Mouse (Mus musculus) small intestine, adult 2 months (tissue): ENCODE data around the gene Rdx.

Source experiments
- CTCF ChIP-seq: fragments of 200-500 bp; IDR thresholded peaks from 2 replicates; pipeline ENCODE4 v1.5.1; 2012; ENCODE audit warnings: low read depth, mild to moderate bottlenecking, control low read depth, inconsistent platforms, low read length, moderate library complexity, mixed read lengths; ENCODE audit not compliant: insufficient replicate concordance, insufficient read length; ENCODE audit errors: extremely low read depth
- POLR2A ChIP-seq: fragments of 200-500 bp; IDR thresholded peaks from 2 replicates; pipeline ENCODE4 v1.6.1; 2012; ENCODE audit warnings: low read depth, mild to moderate bottlenecking, control low read depth, inconsistent platforms, low read length, moderate library complexity

GRCm38 (mm10) chr9:52094016-52094415, 47.0 kb downstream of the Rdx start:
- TF ChIP-seq CTCF, result no peak
- TF ChIP-seq POLR2A, result no peak
